Mouse (Mus musculus): ENCODE measurements at regions not wholly inside any gene's neighbourhood (a gene's known extent, or its start where the extent isn't known, plus 50 kb on each side); places are given as distances from the start of the nearest gene placed in this dataset.

DNA sequence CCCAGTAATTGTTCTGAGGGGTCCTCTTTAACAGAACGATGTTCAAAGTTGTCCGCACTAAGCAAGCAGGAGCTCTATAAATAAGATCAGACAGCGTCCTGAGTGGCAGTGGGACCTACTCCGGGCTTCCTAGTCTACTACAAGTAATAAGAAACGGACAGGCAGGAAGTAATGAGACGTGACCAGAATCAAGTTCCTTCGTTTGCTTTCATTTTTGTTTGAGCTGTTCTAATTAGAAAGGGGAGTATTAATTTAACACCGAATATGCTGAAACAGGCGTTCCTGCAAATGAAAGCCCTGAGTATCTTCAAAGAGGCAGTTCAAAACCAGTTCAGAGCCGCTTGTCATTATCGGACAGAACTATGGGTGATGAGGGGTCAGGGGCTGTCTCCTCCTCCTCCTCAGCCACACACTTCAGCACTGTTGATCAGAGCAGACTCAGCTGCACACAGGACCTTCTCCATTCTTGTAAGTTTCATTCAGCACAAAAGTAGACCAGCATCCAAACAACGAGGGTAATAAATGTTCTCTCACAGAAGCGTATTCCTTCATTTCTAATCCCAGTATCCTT lies 439.2 kb upstream of the Intu start:
- no peak for TF ChIP-seq CTCF (IDR thresholded peaks at IDR 0.05)

DNA sequence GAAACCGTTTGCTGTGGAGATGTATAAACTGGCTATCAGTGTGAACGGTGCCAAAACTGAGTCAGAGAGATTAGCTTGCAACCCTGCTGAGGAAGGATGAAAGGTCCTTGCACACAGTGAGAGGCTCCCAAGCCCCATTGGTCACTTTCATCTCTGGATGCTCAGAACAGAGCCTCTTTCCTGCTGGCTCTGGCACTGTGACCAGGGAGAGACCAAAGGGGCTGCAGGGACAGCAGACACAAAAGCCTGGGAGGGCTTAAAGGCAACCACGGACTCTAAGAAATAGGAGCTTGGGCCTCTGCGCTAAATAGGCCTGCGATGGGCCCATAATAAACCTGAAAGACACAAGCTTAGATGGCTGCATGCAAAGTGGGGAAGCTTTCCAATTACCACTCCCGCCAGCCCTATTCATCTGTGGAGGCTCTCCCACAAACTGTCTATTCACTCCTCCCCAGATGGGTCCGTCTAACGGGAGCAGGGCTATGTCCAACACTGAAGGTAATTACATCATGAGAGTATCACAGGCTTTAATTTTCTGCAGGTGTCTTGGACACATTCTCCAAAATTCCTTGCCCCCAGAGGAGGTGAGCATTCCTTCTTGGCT lies 438.2 kb upstream of the Intu start:
- ChIA-PET POLR2A (no interaction called here), CTCF (interaction anchor here (1.0 kb wide), 1 partner anchor 15 kb away, joined by 3 read pairs; no protein-coding TSS in a partner anchor)
- peaks cover 3% of the 10 kb centered on the region for H3K27me3 ChIP-seq
- ATAC-seq (no peak), DNase-seq (ENCODE audit: low read depth, low spot score) (no peak)
- TF ChIP-seq CTCF (IDR thresholded peaks at IDR 0.05), result no peak
- in situ Hi-C loops (cut with MboI; ENCODE audit: low pct_unique_long_range_greater_than_20kb), result no loop called here

More for the DNA sequence above, 439.2 kb upstream of the Intu start:
- H3K27me3 ChIP-seq, result peaks cover 3% of the 10 kb centered on the region
- DNase-seq (ENCODE audit: low read depth, low spot score), result no peak
- POLR2A ChIA-PET, result no interaction called here
- CTCF ChIA-PET, result no interaction called here
- no peak for ATAC-seq
- in situ Hi-C loops (cut with MboI; ENCODE audit: low pct_unique_long_range_greater_than_20kb), result no loop called here

DNA sequence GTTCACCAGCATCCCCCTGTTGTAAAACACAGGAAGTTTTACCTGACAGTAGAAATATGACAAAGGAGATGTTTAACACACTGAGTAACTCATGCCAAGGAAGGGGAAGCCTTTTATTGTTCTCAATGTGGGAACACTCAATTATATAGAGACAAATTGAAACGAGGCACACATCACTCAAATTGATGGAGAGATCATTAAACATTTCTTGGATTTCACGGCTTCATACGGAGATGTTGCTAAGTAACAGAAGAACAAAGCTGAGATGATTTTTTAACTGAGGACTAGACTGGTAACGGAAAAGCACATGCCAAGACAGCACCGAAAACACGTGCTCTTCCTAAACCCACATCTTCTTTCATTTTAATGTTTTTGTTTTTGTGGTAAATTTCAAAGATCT lies 437.0 kb upstream of the Intu start:
- in situ Hi-C loops (cut with MboI; ENCODE audit: low pct_unique_long_range_greater_than_20kb), result no loop called here
- peaks cover 3% of the 10 kb centered on the region for H3K27me3 ChIP-seq
- ChIA-PET POLR2A (interaction anchor here (0.5 kb wide), 1 partner anchor 647 kb away, joined by 4 read pairs; no protein-coding TSS in a partner anchor), CTCF (interaction anchor here (2.6 kb wide), 1 partner anchor 11 kb away, joined by 8 read pairs; no protein-coding TSS in a partner anchor)
- DNase-seq (ENCODE audit: low read depth, low spot score), result no peak
- no peak for TF ChIP-seq CTCF (IDR thresholded peaks at IDR 0.05)
- no peak for ATAC-seq

DNA sequence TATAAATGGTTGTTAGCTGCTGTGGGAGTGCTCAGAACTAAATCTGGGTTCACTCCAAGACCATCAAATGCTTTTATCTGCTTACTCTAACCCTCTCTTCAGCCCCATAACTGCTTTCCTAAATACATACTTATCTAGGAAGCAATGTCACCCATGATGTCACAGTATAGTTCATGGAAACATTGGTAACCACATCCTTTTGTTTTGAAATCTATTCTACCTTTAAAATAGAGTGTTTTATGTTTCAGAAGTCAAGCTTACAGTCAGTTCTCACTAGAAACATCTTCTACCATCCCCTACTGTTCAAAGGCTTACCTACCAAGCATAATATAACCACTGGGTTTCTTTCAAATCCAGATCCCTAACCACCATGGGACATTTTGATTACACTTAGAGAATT lies 436.4 kb upstream of the Intu start:
- no peak for ATAC-seq
- in situ Hi-C loops (cut with MboI; ENCODE audit: low pct_unique_long_range_greater_than_20kb), result no loop called here
- ChIA-PET POLR2A (no interaction called here), CTCF (interaction anchor here (2.6 kb wide), 1 partner anchor 11 kb away, joined by 8 read pairs; no protein-coding TSS in a partner anchor)
- DNase-seq (ENCODE audit: low read depth, low spot score), result no peak
- TF ChIP-seq CTCF (IDR thresholded peaks at IDR 0.05), result no peak
- H3K27me3 ChIP-seq, result peaks cover 3% of the 10 kb centered on the region

DNA sequence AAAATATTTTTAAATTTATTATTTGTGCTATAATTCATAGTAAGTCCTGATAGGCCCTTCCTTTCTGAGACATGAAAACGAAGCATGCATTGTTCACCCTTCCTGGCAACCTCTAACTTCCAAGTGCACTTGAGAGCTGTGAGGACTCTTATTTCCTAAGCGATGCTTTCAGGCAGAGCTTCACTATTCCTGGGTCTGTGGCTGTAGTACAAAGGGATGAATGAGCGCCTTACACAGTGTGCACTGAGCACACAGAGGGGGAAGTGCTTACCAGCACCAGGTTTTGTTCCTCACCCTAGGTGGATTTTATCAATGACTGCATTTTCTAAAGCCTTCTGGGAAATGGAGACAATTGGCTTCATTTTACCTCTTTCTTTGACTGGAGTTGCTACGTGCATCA lies 428.4 kb upstream of the Intu start:
- DNase-seq (ENCODE audit: low read depth, low spot score) (no peak), ATAC-seq (no peak)
- in situ Hi-C loops (cut with MboI; ENCODE audit: low pct_unique_long_range_greater_than_20kb), result no loop called here
- H3K27me3 ChIP-seq, result peaks cover 3% of the 10 kb centered on the region
- ChIA-PET POLR2A (no interaction called here), CTCF (no interaction called here)
- no peak for TF ChIP-seq CTCF (IDR thresholded peaks at IDR 0.05)

DNA sequence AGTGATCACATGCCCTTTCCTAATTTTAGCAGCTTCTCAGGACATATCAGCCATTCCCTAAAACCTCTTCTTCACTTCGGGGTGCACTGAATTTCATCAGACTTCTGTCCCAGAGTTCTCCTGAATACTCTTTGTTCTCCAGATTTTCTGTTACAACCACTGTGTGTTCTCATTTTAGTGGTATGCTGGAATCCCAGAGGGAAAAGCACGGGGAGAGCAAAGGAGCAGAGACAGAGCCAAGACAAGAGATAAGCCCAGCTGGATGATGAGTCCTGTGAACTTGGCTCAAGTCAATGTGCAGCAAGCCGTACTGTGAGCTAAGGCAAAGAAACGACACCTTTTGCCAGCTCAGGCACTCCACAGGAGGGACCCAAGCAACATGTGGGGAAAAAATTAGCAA lies 416.3 kb upstream of the Intu start:
- no peak for TF ChIP-seq CTCF (IDR thresholded peaks at IDR 0.05)
- peaks cover 22% of the 10 kb centered on the region for H3K27me3 ChIP-seq
- CTCF ChIA-PET, result no interaction called here
- POLR2A ChIA-PET, result no interaction called here
- DNase-seq (ENCODE audit: low read depth, low spot score), result no peak
- ATAC-seq, result no peak
- in situ Hi-C loops (cut with MboI; ENCODE audit: low pct_unique_long_range_greater_than_20kb), result no loop called here

DNA sequence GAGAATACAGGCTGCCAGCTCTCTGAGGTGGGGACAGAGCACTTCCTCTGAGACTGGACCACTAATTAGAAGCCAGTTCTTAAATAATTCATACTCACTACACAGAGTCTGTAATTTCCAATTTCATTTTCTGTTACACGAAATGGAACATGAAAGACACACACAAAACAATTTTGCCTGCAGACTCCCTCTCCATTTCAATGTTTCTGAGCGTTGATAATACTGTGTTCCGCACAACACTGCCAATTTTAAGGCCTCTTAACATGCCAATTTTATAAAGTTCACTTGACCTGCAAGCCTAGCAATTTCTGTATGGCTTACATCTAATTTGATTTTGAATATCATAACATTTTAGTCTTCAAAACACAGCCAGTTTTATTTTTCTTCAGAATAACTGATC lies 412.5 kb upstream of the Intu start:
- ChIA-PET POLR2A (no interaction called here), CTCF (no interaction called here)
- in situ Hi-C loops (cut with MboI; ENCODE audit: low pct_unique_long_range_greater_than_20kb), result no loop called here
- H3K27me3 ChIP-seq, result peaks cover 11% of the 10 kb centered on the region
- DNase-seq (ENCODE audit: low read depth, low spot score) (no peak), ATAC-seq (no peak)
- TF ChIP-seq CTCF (IDR thresholded peaks at IDR 0.05), result no peak

DNA sequence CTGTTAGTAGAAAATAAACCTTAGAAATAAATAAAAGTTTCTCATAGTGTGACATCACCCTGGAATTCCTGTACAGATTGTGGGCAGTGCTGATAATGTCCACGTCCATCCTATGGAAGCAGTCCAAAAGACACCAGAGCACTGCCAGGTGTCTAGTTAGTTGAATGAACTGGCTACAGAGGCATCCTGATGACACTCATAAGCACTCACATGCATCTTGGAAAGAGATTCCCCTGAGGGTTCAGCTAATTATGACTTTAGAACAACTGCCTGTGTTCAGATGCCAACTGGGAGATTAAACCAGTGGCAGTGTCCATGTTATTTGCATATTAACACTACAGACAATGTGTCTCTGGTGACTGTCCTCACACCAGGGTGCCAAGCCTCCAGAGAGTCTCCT lies 411.6 kb upstream of the Intu start:
- POLR2A ChIA-PET, result no interaction called here

DNA sequence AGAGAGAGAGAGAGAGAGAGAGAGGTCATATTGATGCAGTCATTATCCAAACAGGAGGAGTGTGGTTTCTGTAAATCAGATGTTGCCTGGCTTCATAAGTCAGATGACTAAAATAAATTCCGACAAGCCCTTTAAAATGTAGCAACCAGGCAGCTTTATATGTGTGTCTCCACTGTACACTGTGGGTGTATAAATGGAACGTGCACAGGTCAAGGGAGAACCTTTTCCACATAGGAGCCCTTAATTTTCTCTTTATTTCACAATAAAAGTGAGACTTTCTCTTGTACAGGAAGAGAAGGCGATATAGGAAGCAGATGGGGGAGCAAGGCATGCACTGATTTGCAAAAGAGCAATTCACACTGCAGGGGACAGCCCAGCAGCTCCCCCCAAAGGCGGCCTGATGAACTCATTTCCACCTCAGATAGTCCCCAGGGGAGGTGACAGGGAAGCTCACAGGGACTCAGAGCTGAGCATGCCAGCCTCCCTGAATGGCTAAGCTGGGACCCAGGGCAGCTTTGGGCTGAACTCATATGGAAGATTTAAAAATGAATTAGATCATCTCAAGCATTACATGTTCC lies 410.7 kb upstream of the Intu start:
- in situ Hi-C loops (cut with MboI; ENCODE audit: low pct_unique_long_range_greater_than_20kb), result no loop called here
- ChIA-PET CTCF (interaction anchor here (0.7 to 1.8 kb wide), 3 partner anchors 10 to 1238 kb away, joined by 3 to 4 read pairs (median 3); no protein-coding TSS in a partner anchor), POLR2A (no interaction called here)
- peak; percentile 15 for DNase-seq (ENCODE audit: low read depth, low spot score)
- peak; percentile 67 for ATAC-seq
- TF ChIP-seq CTCF (IDR thresholded peaks at IDR 0.05), result peak; percentile 75
- H3K27me3 ChIP-seq, result no peaks in the 10 kb centered on the region

More for the DNA sequence above, 411.6 kb upstream of the Intu start:
- ATAC-seq (no peak), DNase-seq (ENCODE audit: low read depth, low spot score) (peak; percentile 12)
- TF ChIP-seq CTCF (IDR thresholded peaks at IDR 0.05), result no peak
- in situ Hi-C loops (cut with MboI; ENCODE audit: low pct_unique_long_range_greater_than_20kb), result no loop called here
- peaks cover 3% of the 10 kb centered on the region for H3K27me3 ChIP-seq
- CTCF ChIA-PET, result no interaction called here

DNA sequence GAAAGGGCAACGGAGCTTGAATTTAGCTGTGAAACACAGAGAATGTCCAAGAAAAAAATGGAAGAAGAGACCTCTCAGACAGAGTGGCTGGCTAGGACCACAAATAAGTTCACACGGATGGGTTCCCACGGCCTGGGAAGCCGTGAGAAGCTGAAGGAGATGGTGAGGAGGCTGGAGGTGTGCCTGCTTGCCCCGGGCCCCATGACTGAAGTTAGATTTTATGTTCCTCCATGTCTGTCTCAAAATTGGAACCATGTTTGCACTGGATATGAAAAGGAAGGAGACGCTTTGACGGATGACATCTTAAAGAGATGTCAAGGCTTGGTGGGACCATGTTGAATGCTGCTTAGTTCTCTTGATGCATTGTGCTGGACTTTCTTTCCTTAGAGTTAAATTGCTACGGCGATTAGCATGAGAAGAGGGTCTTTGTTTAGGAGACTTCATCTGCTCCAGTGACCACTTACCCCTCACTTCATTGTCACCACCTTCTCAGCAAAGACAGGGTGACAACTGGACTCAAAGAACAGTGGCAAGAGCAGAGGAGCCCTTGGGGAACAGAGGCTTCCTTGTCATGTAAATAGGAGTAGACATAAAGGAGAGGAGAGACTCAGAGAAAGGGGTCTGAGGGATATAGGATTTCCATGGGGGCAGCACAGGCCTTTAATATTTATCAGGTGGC lies 407.4 kb upstream of the Intu start:
- DNase-seq (ENCODE audit: low read depth, low spot score), result no peak
- ChIA-PET POLR2A (no interaction called here), CTCF (no interaction called here)
- no peak for ATAC-seq
- in situ Hi-C loops (cut with MboI; ENCODE audit: low pct_unique_long_range_greater_than_20kb), result no loop called here
- H3K27me3 ChIP-seq, result no peaks in the 10 kb centered on the region
- TF ChIP-seq CTCF (IDR thresholded peaks at IDR 0.05), result no peak

DNA sequence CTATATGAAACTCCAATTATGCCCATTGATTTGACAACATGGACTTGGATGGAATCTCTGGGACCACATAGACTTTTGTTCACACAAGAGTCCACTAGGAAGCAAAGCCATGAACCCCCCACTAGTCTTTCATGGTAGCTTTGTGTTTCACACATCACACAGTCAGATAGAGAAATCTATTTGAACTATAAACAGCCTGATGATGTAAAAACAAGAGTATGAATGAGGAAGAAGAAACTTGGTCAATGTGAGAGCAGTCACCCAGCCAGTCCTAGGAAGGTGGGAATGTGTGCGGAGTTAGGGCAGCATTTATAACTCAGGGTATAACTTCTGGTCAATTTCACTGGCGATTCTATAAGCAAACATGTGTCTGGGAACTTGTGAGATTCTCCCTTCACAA lies 404.2 kb upstream of the Intu start:
- POLR2A ChIA-PET, result no interaction called here
- in situ Hi-C loops (cut with MboI; ENCODE audit: low pct_unique_long_range_greater_than_20kb), result no loop called here
- no peaks in the 10 kb centered on the region for H3K27me3 ChIP-seq

More for the DNA sequence above, 404.2 kb upstream of the Intu start:
- CTCF ChIA-PET, result no interaction called here
- no peak for DNase-seq (ENCODE audit: low read depth, low spot score)
- no peak for ATAC-seq
- TF ChIP-seq CTCF (IDR thresholded peaks at IDR 0.05), result no peak

Measured in Patski (cell line).